In the genomic region with DNA sequence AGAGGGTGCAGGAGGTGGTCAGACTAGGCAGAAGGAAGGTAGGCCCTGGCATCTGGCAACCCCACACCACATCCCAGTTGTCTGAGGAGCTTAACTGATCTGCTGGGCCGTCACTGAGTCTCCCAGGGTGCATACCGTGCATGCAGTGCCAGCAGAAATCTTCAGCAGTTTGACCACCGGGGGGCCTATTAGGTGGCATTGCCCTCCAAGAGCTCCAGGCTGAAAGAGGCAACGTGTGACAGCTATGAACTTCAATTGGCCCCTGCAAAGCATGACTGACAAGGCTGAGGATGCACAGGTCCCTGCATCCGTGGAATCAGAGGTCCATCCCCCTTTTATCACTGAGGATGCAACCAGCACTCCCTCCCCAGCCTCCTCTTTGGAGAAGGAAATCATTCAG, we compare ENCODE assay signal across 16 mouse cellular contexts.
DNase-seq lines count a peak whose midpoint lies in the region; ATAC-seq and TF ChIP-seq lines count a peak whose summit lies in the region.
"Had no signal": no experiment of that assay in that cellular context is flagged by ENCODE, and none has a peak within 500 bp of the region (broad histone marks: within the 10 kb centered on the region; RNA-seq: fewer than 3 reads in every experiment).

No protein-coding gene starts in this region.

- no peaks in the 10 kb centered on the region for H3K27me3 ChIP-seq in kidney, embryonic 15.5 days
- no peaks in the 10 kb centered on the region for H3K27me3 ChIP-seq in midbrain, embryonic 11.5 days (ENCODE audit: control insufficient read depth, insufficient read depth, low read length)
- H3K27me3 ChIP-seq in midbrain, embryonic 14.5 days (ENCODE audit: control insufficient read depth, insufficient read depth, low read length), result no peaks in the 10 kb centered on the region
- H3K27me3 ChIP-seq in stomach, postnatal 0 days (ENCODE audit: control insufficient read depth, insufficient read depth, low read length), result no peaks in the 10 kb centered on the region
- H3K27me3 ChIP-seq: hindbrain, embryonic 13.5 days; midbrain, embryonic 13.5 days had no signal

- intact Hi-C loops in left cerebral cortex, postnatal 4 days (cut with DNase I), result loop anchor here (5.0 kb wide), 1 partner anchor 319 kb away; no protein-coding TSS in a partner anchor

- no peak for TF ChIP-seq EP300 in stomach, postnatal 0 days (optimal IDR thresholded peaks at IDR 0.05)

- H3K4me2 ChIP-seq in kidney, embryonic 15.5 days, result no peak overlapping the region
- no peak overlapping the region for H3K4me2 ChIP-seq in midbrain, embryonic 11.5 days
- H3K4me2 ChIP-seq in midbrain, embryonic 14.5 days (ENCODE audit: low read length), result no peak overlapping the region
- no peak overlapping the region for H3K4me2 ChIP-seq in stomach, postnatal 0 days (replicated peaks; ENCODE audit: low read depth)
- H3K4me2 ChIP-seq: hindbrain, embryonic 13.5 days; midbrain, embryonic 13.5 days had no signal

- WGBS in kidney, embryonic 15.5 days, result 69% methylated on average over 5 of the region's 5 CpGs
- WGBS in midbrain, embryonic 11.5 days, result 64% methylated on average over 5 of the region's 5 CpGs
- 58% methylated on average over 5 of the region's 5 CpGs for WGBS in midbrain, embryonic 14.5 days
- WGBS in stomach, postnatal 0 days, result 65% methylated on average over 5 of the region's 5 CpGs

- ATAC-seq in kidney, embryonic 15.5 days (replicated peaks; ENCODE audit: low FRiP score), result no peak
- no peak for ATAC-seq in midbrain, embryonic 11.5 days (ENCODE audit: low FRiP score)
- no peak for ATAC-seq in midbrain, embryonic 14.5 days (ENCODE audit: low FRiP score, low TSS enrichment)
- no peak for ATAC-seq in stomach, postnatal 0 days (ENCODE audit: low FRiP score, low TSS enrichment)
- ATAC-seq: forebrain, postnatal 0 days; intestine, embryonic 16.5 days; midbrain, embryonic 13.5 days had no signal

- DNase-seq in cerebellum, postnatal 10 days, result peak; percentile 22 to 33
- DNase-seq in cerebellum, adult 9-11 months, result no peak
- peak; percentile 23 for DNase-seq in kidney, postnatal 10 days
- peak; percentile 65 for DNase-seq in midbrain, embryonic 11.5 days (ENCODE audit: low spot score, missing footprints)
- no peak for DNase-seq in midbrain, embryonic 14.5 days
- DNase-seq in stomach, postnatal 0 days (ENCODE audit: low spot score), result no peak
- DNase-seq in left cerebral cortex, postnatal 4 days, result no peak
- DNase-seq: cerebellum, adult 8-10 months; forebrain, postnatal 0 days; gastrocnemius, postnatal 14 days; layer of hippocampus, postnatal 36 days had no signal

- TF ChIP-seq CTCF in stomach, postnatal 0 days (IDR thresholded peaks at IDR 0.05; ENCODE audit: low read depth), result peak; percentile 23

- H3K4me3 ChIP-seq in kidney, embryonic 15.5 days (replicated peaks), result no peak overlapping the region
- H3K4me3 ChIP-seq in midbrain, embryonic 11.5 days (ENCODE audit: low read depth, low read length), result no peak overlapping the region
- no peak overlapping the region for H3K4me3 ChIP-seq in midbrain, embryonic 14.5 days (replicated peaks; ENCODE audit: low read depth, low read length)
- no peak overlapping the region for H3K4me3 ChIP-seq in stomach, postnatal 0 days (ENCODE audit: low read depth, low read length)
- H3K4me3 ChIP-seq: hindbrain, embryonic 13.5 days; midbrain, embryonic 13.5 days had no signal

- peaks cover 4% of the 10 kb centered on the region for H3K4me1 ChIP-seq in kidney, embryonic 15.5 days
- H3K4me1 ChIP-seq in midbrain, embryonic 11.5 days (ENCODE audit: control insufficient read depth, insufficient read depth, low read length), result no peaks in the 10 kb centered on the region
- no peaks in the 10 kb centered on the region for H3K4me1 ChIP-seq in midbrain, embryonic 14.5 days (ENCODE audit: control insufficient read depth, insufficient read depth, low read length)
- H3K4me1 ChIP-seq in stomach, postnatal 0 days (replicated peaks; ENCODE audit: control insufficient read depth, insufficient read depth), result no peaks in the 10 kb centered on the region
- H3K4me1 ChIP-seq: hindbrain, embryonic 13.5 days; midbrain, embryonic 13.5 days had no signal

- H3K36me3 ChIP-seq in kidney, embryonic 15.5 days, result no peaks in the 10 kb centered on the region
- H3K36me3 ChIP-seq in midbrain, embryonic 11.5 days (ENCODE audit: control insufficient read depth, insufficient read depth, low read length), result no peaks in the 10 kb centered on the region
- no peaks in the 10 kb centered on the region for H3K36me3 ChIP-seq in midbrain, embryonic 14.5 days (ENCODE audit: control insufficient read depth, insufficient read depth, low read length)
- no peaks in the 10 kb centered on the region for H3K36me3 ChIP-seq in stomach, postnatal 0 days (ENCODE audit: control insufficient read depth, insufficient read depth, low read length)
- H3K36me3 ChIP-seq: hindbrain, embryonic 13.5 days; midbrain, embryonic 13.5 days had no signal

- no peak overlapping the region for H3K9ac ChIP-seq in kidney, embryonic 15.5 days
- no peak overlapping the region for H3K9ac ChIP-seq in midbrain, embryonic 11.5 days (ENCODE audit: low read length)
- no peak overlapping the region for H3K9ac ChIP-seq in midbrain, embryonic 14.5 days (replicated peaks; ENCODE audit: low read length)
- H3K9ac ChIP-seq in stomach, postnatal 0 days (ENCODE audit: low read length), result no peak overlapping the region
- H3K9ac ChIP-seq: forebrain, postnatal 0 days; hindbrain, embryonic 13.5 days; midbrain, embryonic 13.5 days had no signal

- no peak overlapping the region for H3K27ac ChIP-seq in kidney, embryonic 15.5 days
- H3K27ac ChIP-seq in midbrain, embryonic 11.5 days (ENCODE audit: low read depth, low read length), result no peak overlapping the region
- no peak overlapping the region for H3K27ac ChIP-seq in midbrain, embryonic 14.5 days (replicated peaks; ENCODE audit: low read depth, low read length)
- no peak overlapping the region for H3K27ac ChIP-seq in stomach, postnatal 0 days (replicated peaks)
- H3K27ac ChIP-seq: hindbrain, embryonic 13.5 days; macrophage; midbrain, embryonic 13.5 days had no signal

- no peaks in the 10 kb centered on the region for H3K9me3 ChIP-seq in kidney, embryonic 15.5 days (replicated peaks)
- no peaks in the 10 kb centered on the region for H3K9me3 ChIP-seq in midbrain, embryonic 11.5 days (ENCODE audit: control insufficient read depth, low read length)
- H3K9me3 ChIP-seq in midbrain, embryonic 14.5 days (ENCODE audit: control insufficient read depth, low read length), result no peaks in the 10 kb centered on the region
- H3K9me3 ChIP-seq in stomach, postnatal 0 days (ENCODE audit: control insufficient read depth, low read length), result no peaks in the 10 kb centered on the region
- H3K9me3 ChIP-seq: hindbrain, embryonic 13.5 days; midbrain, embryonic 13.5 days had no signal

Comparison
In these comparisons a context has a peak if more than half of its experiments do, and no peak if none do; other contexts are left out.
1. DNase-seq: peak in cerebellum, postnatal 10 days (2 of 2), kidney, postnatal 10 days (single experiment) and midbrain, embryonic 11.5 days (single experiment); none in cerebellum, adult 9-11 months (single experiment), midbrain, embryonic 14.5 days (single experiment), stomach, postnatal 0 days (single experiment) and left cerebral cortex, postnatal 4 days (single experiment).